Mouse (Mus musculus): Measurements from ENCODE around the gene Ang.
"Not testable (repeated sequence)": the region's sequence is repeated elsewhere in the genome, so short reads cannot be mapped to it uniquely, and the experiment has no call there.

Gene Ang

GRCm38 (mm10) chr14:51088166-51088969 lies 2.6 kb upstream of the Ang start:
- no peak for DNase-seq (ENCODE audit: low read depth, low spot score)

- DNase-seq (ENCODE audit: low read depth, low spot score): peak; percentile 95
These were observed 1.8 kb upstream of the Ang start for GRCm38 (mm10) chr14:51088970-51089673.

DNA sequence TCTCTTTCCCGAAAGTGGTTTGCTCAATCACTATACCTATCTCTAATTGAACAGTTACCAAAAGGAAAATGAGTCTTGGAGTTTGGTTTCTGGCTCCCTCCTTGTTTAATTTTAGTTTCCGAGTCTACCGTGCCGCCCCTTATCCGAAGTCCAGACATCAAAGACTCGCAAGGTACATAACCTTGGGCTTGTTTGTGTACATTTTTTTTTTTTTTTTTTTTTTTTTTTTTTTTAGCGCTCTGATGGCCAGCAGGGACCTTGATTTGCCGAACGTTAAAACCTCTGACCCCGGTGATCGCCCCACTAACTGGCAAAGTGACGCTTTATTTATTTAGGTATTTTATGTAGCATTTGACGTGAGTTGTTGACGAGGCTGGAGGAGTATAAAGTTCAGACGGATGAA lies 1.3 kb upstream of the Ang start:
- no peak for DNase-seq (ENCODE audit: low read depth, low spot score)

DNA sequence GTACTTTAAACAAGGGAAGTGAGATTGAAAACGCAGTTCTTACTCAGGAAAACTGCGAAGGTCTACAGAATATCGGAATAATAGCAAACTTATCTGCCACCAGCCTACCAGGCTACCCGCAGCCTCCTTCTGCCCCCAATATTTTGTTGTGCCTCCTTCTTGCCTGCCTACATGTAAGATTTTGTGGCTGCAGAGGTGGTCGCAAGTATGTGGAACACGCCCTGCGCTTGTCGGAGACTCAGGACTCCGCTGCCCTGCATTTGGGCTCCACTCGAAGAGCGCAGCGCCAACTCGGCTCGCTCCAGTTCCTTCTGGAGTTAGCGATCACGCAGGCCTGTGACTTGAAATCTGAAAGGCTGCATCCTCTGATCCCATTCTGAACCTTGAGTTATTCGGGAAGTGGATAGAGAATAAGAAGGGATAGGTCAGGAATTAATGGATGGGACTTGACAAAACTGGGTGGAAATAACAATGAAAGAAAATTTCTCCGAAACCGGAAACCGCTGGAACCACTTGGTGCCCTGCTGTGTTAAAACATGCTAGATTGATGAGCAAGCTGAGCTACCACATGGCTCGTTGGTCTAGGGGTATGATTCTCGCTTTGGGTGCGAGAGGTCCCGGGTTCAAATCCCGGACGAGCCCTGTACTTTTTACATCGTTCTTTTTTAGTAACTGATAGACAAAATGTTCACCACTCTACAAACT lies 721 bp upstream of the Ang start:
- DNase-seq (ENCODE audit: low read depth, low spot score): no peak

GRCm38 (mm10) chr14:51092073-51092620 lies 1.2 kb downstream of the Ang start:
- DNase-seq (ENCODE audit: low read depth, low spot score): no peak

DNA sequence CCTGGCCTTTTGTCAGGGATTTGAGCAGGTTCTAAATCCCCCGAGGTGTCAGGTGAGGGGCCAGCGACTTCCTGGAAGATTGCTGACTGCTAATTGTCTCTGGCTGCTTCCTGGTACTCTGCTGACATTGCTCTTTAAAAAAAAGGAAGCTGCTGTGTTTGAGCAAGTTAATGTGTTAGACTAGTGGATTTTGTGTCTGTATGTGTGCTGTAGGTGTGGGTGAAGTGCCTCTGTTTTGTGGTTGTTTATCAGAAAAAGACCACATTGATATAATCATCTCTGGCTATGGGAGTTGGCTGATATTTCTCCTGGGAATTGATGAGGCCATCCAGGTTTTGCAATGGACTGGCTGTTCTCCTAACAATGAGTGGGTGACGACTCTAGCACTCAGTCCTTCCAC lies 2.5 kb downstream of the Ang start:
- DNase-seq (ENCODE audit: low read depth, low spot score): no peak

DNA sequence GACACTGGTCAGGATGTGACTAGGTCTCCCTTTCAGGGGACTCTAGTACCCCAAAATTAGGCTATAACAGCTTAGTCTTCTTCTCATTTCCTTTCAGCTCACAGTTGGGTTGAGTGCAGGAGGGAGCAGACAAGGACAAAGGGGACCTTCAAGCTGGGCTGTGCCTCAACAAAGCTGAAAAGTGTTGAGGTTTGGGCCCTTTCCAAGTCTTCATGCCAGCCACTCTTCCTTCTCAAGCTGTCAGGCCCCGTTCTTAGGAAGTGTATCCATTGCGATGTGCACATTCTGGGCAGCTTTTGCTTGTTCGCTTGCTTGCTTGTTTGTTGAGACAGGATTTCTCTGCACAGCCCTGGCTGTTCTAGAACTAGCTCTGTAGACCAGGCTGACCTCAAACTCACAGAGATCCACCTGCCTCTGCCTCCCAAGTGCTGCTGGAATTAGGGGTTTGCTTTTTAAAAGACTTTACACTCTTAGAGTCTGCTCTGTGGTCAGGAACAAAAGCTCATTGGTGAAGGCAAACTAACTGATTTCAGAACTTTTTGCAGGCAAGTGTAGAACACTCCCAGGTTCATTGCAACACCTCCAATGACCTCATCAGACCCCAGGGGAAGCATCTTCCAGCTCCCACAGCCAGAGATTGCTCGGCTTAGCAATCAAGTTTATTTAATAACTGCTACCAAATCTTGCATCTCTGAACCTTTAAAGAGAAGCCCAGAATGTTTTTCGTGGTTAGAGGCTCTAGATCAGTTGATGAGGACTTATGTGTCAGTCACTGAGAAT lies 3.3 kb downstream of the Ang start:
- DNase-seq (ENCODE audit: low read depth, low spot score): no peak

DNA sequence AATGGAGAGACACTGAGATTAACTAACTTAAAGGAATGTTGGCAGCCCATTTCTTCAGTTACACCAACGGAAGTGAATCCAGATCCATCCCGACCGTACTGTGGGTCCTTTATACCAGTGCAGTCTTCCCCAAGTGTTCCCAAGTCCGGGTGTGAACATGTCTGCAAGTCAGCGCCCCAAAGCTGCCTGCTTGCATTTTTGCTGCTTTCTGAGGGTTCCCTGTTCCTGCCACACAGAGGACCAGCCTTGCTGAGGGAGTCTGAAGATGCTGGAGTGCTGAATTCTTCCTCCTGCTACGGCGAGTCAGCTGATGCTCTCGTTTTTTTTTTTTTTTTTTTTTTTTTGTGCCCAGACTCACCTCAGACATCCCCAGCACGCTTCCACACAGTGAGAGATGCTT lies 4.0 kb downstream of the Ang start:
- no peak for DNase-seq (ENCODE audit: low read depth, low spot score)

DNA sequence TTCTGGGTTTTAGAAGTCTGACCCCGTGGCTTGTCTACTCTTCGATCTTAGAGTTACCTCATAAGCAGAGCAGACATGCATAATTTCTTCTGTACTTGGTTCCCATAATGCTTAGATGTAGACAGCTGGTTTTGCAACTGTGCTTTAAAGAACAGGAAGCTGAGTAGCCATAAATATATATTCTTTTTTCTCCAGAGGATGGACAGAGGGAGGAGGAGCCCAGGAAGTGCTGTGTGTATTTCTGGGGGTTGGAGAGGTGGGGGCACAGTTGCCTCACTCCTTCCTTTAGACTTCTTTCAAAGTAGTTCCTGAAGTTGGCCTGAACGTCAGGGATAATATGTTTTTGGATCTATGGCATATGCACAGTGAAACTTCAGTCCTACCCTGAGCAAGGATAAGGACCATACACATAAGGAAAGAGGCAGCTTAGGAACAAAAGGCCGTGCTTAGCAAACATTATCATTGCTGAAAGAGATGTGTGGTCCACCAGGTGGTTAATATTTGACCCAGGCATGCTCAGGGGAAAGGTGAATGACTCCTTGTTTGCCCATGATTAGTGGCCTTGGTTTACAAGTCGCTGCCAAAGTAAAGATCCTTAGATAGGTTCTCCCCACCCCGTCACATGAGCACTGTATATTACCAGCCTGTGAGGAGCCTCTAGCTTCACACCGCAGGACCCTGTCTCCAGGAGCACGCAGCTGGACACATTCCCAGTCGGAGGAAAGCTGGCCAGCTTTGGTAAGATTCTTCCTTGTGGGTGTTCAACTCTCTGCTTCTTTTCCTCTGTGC lies 5.0 kb downstream of the Ang start:
- DNase-seq (ENCODE audit: low read depth, low spot score): no peak

DNA sequence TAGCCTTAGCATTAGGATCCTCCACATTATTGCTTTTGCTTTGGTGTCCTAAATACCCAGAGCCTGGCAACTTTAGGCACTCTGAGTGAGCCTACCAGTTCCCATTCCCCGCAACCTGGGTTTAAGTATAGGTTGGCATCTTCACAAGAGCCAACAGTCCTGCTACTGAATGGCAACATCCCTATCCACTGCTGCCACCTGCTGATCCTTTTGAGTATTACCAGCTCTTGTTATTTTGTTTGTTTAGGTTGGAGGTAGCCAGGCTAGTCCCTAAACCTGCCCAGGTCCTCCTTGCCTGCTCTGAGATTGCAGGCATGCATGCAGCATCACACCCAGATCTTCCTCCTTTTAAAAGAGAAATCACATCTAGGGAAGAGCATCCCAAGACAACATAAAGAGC lies 7.3 kb downstream of the Ang start:
- DNase-seq (ENCODE audit: low read depth, low spot score): not testable (repeated sequence)

- DNase-seq (ENCODE audit: low read depth, low spot score): no peak
These were observed 8.0 kb downstream of the Ang start for GRCm38 (mm10) chr14:51098921-51099320.

GRCm38 (mm10) chr14:51101284-51101683 lies 10.3 kb downstream of the Ang start:
- DNase-seq (ENCODE audit: low read depth, low spot score): no peak

DNA sequence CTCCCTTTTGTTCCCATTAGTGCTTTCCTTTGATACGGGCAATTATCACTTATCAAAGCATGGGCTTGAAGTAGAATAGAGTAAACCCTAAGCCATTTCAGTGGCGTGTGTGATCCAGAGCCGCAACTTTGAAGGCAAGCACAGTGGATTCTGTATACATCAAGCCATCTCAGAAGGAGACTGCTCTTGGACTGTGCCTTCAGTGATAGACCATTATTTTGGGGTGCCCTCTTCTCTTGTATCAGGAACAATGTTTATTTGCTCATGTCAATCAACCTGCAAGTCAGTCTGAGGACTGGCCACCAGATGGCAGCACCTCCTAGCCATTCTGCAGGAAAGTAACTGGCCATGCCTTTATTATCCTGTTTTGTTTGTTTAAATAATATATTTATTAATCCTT lies 12.3 kb downstream of the Ang start:
- DNase-seq (ENCODE audit: low read depth, low spot score): no peak

- DNase-seq (ENCODE audit: low read depth, low spot score): no peak
These were observed 13.4 kb downstream of the Ang start for GRCm38 (mm10) chr14:51104366-51104765.

DNA sequence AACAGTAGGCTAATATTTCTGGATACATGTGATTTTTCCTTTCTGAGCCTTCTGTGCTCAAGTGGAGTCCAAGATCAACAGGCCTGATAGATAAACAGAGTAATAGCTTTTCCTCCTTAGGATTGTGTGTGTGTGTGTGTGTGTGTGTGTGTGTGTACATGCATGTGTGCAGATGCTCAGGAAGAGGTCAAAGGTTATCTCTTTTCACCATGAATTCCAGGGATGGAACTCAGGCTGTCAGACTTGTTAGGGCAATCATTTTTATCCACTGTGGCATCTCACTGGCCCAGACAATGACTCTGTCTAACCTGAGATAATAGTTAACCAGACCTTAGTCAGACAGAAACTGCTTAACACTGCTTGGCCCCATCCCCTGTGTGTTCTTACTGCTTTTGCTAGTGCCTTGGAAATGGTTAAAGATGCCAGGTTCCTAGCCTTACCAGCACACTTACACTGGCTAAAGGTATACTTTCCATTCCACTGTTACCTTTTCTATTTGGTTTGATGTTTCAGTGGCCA lies 15.6 kb downstream of the Ang start:
- DNase-seq (ENCODE audit: low read depth, low spot score): no peak

DNA sequence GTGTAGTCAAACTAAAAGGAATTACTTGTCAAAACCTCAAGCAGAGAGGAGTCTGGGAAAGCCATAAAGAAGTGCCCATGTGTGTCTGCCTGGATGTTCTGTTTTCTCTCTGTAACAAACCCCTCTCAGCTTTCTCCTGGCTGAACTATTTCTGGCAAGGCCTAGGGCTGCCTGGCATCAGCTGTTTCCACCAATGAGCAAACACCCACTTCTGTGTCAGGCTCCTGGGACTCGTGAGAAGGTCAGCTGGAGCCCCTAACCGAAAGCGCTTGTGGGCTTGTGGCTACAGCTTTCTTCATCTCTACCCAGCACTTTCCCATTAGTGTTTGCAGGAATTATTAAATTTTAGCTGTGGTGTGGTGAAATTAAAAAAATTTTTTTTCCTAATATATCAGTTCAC lies 21.0 kb downstream of the Ang start:
- DNase-seq (ENCODE audit: low read depth, low spot score): no peak

GRCm38 (mm10) chr14:51113476-51113875 lies 22.5 kb downstream of the Ang start:
- no peak for DNase-seq (ENCODE audit: low read depth, low spot score)

GRCm38 (mm10) chr14:51113916-51114560 lies 23.1 kb downstream of the Ang start, which contains the start of gene Eddm3b:
Gene Eddm3b, plus strand, starts transcription at chr14:51114426.
- DNase-seq (ENCODE audit: low read depth, low spot score): no peak

GRCm38 (mm10) chr14:51125684-51126083 lies 34.7 kb downstream of the Ang start:
- no peak for DNase-seq (ENCODE audit: low read depth, low spot score)

Data from retina, postnatal 7 days (tissue).